Mouse (Mus musculus): Measurements from ENCODE around the gene Shank2.

DNA sequence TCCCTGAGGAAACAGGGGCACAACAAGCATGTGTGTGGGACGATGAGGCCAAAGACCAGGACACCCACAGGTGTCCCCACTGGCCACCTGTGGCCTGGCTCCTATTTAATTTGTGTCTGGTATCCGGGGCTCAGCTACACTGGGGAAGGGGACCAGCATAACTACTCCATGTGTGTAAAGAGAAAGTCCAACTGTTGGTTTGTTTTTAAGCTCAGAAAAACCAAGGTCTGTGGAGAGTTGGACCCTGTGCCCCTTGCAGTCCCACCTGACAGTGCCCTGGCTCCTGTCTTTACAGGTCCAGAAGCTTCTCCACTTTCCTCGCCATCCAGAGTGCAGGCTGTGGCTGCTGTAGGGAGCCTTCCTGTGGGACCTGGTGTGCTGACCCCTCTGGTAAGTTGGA, at the start of gene Shank2:
- TF ChIP-seq CTCF (IDR thresholded peaks at IDR 0.05; ENCODE audit: extremely low read depth, insufficient read length, insufficient replicate concordance, low read depth, low read length) (no peak), POLR2A (IDR thresholded peaks at IDR 0.05; ENCODE audit: low read depth, low read length) (no peak)

All from small intestine, adult 2 months (tissue).